8 mouse cellular contexts compared by ENCODE assay signal in genomic region chr9:40717182-40717874, GRCm38 (mm10). TPM values are rescaled to one million over a fixed set of nuclear protein-coding genes. Genes with fewer than 3 reads are reported as not detected.
DNase-seq lines count a peak whose midpoint lies in the region; ATAC-seq and TF ChIP-seq lines count a peak whose summit lies in the region.
"Had no signal": no experiment of that assay in that cellular context is flagged by ENCODE, and none has a peak within 500 bp of the region (broad histone marks: within the 10 kb centered on the region; RNA-seq: fewer than 3 reads in every experiment).

No protein-coding gene starts in this region.

- H3K9me3 ChIP-seq in ES-E14 (ENCODE audit: control insufficient read depth, insufficient read depth, low read depth, low read length): no peaks in the 10 kb centered on the region
- H3K9me3 ChIP-seq in heart, embryonic 14.5 days (ENCODE audit: control insufficient read depth, low read length): no peaks in the 10 kb centered on the region
- H3K9me3 ChIP-seq in forebrain, embryonic 14.5 days (replicated peaks; ENCODE audit: control insufficient read depth, low read length): no peaks in the 10 kb centered on the region

- no peaks in the 10 kb centered on the region for H3K36me3 ChIP-seq in ES-E14 (ENCODE audit: control insufficient read depth, insufficient read depth, low read length, poor library complexity, severe bottlenecking)
- H3K36me3 ChIP-seq in heart, embryonic 14.5 days (ENCODE audit: control insufficient read depth, insufficient read depth, low read length): no peaks in the 10 kb centered on the region
- no peaks in the 10 kb centered on the region for H3K36me3 ChIP-seq in thymus, adult 2 months (ENCODE audit: control insufficient read depth, insufficient read depth, low read length)
- no peaks in the 10 kb centered on the region for H3K36me3 ChIP-seq in forebrain, embryonic 14.5 days (ENCODE audit: control insufficient read depth, insufficient read depth, low read length)

- TF ChIP-seq CTCF in Patski (IDR thresholded peaks at IDR 0.05): no peak
- no peak for TF ChIP-seq CTCF in thymus, adult 2 months (IDR thresholded peaks at IDR 0.05; ENCODE audit: borderline replicate concordance, control insufficient read depth, extremely low read depth, insufficient read depth, low read length, poor library complexity)

- no peak for TF ChIP-seq POLR2A in thymus, adult 2 months (IDR thresholded peaks at IDR 0.05; ENCODE audit: control insufficient read depth, extremely low read depth, insufficient read depth, low read length, poor library complexity)

- CTCF ChIA-PET in Patski (lab: Charles Lee): interaction anchor here (1.5 kb wide), 1 partner anchor 33 kb away, joined by 3 read pairs; no protein-coding TSS in a partner anchor

- in situ Hi-C loops in ES-E14 (cut with MboI; ENCODE audit: low sequenced_read_pairs in 2 of 2, unreplicated experiment in 2 of 2): no loop called here
- in situ Hi-C loops in Patski (cut with MboI; ENCODE audit: low pct_unique_long_range_greater_than_20kb): no loop called here

- no peak overlapping the region for H3K4me3 ChIP-seq in ES-E14 (ENCODE audit: insufficient read depth in 1 of 2, low read depth in 1 of 2, low read length in 2 of 2, poor library complexity in 1 of 2, severe bottlenecking in 1 of 2)
- no peak overlapping the region for H3K4me3 ChIP-seq in heart, embryonic 14.5 days (ENCODE audit: control insufficient read depth in 1 of 2, insufficient read depth in 1 of 2, low read depth in 1 of 2, low read length in 2 of 2)
- H3K4me3 ChIP-seq in thymus, adult 2 months (ENCODE audit: control insufficient read depth, insufficient read depth, low read length): no peak overlapping the region
- no peak overlapping the region for H3K4me3 ChIP-seq in forebrain, embryonic 14.5 days (ENCODE audit: low read depth, low read length)
- H3K4me3 ChIP-seq: myocyte had no signal

- 58% methylated on average over 18 of the region's 18 CpGs for WGBS in heart, embryonic 14.5 days
- 68% methylated on average over 18 of the region's 18 CpGs for WGBS in thymus, adult 2 months
- 76% methylated on average over 18 of the region's 18 CpGs for WGBS in forebrain, embryonic 14.5 days

- no peak overlapping the region for H3K9ac ChIP-seq in ES-E14 (ENCODE audit: insufficient read depth, low read depth, low read length, poor library complexity, severe bottlenecking)
- H3K9ac ChIP-seq in heart, embryonic 14.5 days (ENCODE audit: low read length): no peak overlapping the region
- no peak overlapping the region for H3K9ac ChIP-seq in forebrain, embryonic 14.5 days (ENCODE audit: low read length)

- no peak overlapping the region for H3K27ac ChIP-seq in ES-E14 (ENCODE audit: insufficient read depth, low read depth, low read length, poor library complexity, severe bottlenecking)
- 0 out of 4 replicates have a peak overlapping the region, but pooled peaks of 1 of the 2 experiments have one; percentile 8 for H3K27ac ChIP-seq in heart, embryonic 14.5 days (replicated peaks in 1 of 2; ENCODE audit: control insufficient read depth in 1 of 2, insufficient read depth in 1 of 2, low read depth in 2 of 2, low read length in 2 of 2)
- H3K27ac ChIP-seq in thymus, adult 2 months (ENCODE audit: control insufficient read depth, insufficient read depth, low read length): no peak overlapping the region
- no peak overlapping the region for H3K27ac ChIP-seq in forebrain, embryonic 14.5 days (ENCODE audit: low read depth, low read length)

- peaks cover 2% of the 10 kb centered on the region for H3K27me3 ChIP-seq in Patski
- H3K27me3 ChIP-seq in heart, embryonic 14.5 days (ENCODE audit: control insufficient read depth, insufficient read depth, low read length): no peaks in the 10 kb centered on the region
- H3K27me3 ChIP-seq in thymus, adult 2 months (ENCODE audit: control insufficient read depth, insufficient read depth, low read length): no peaks in the 10 kb centered on the region
- no peaks in the 10 kb centered on the region for H3K27me3 ChIP-seq in forebrain, embryonic 14.5 days (replicated peaks; ENCODE audit: control insufficient read depth, insufficient read depth, low read length)

- H3K4me1 ChIP-seq in ES-E14 (ENCODE audit: control insufficient read depth in 2 of 2, insufficient read depth in 2 of 2, low read length in 2 of 2, poor library complexity in 1 of 2): no peaks in the 10 kb centered on the region
- peaks cover 2 to 3% of the 10 kb centered on the region in 2 experiments; a peak in 1 of 4 replicates for H3K4me1 ChIP-seq in heart, embryonic 14.5 days (ENCODE audit: control insufficient read depth in 2 of 2, insufficient read depth in 2 of 2, low read length in 2 of 2)
- no peaks in the 10 kb centered on the region for H3K4me1 ChIP-seq in thymus, adult 2 months (replicated peaks; ENCODE audit: control insufficient read depth, insufficient read depth, low read length)
- no peaks in the 10 kb centered on the region for H3K4me1 ChIP-seq in forebrain, embryonic 14.5 days (ENCODE audit: control insufficient read depth, insufficient read depth, low read length)

- peak; percentile 71 for ATAC-seq in Patski
- ATAC-seq in heart, embryonic 14.5 days (ENCODE audit: insufficient number of reproducible peaks, insufficient read depth, low FRiP score, low read depth): no peak
- no peak for ATAC-seq in forebrain, embryonic 14.5 days

- DNase-seq in ES-E14 (ENCODE audit: low read depth, low spot score) (no peak), Patski (ENCODE audit: low read depth, low spot score) (no peak)
- DNase-seq in layer of hippocampus, adult 8-10 months (ENCODE audit: low spot score in 2 of 2): peak; percentile 12 to 49
- no peak for DNase-seq in thymus, adult 2 months
- DNase-seq in forebrain, embryonic 14.5 days (ENCODE audit: low spot score): no peak
- no peak for DNase-seq in Muller cell, postnatal 12 days (ENCODE audit: inconsistent ontology term)

- POLR2A ChIA-PET in Patski (lab: Charles Lee): interaction anchor here (0.7 kb wide), 2 partner anchors 22 to 53 kb away, joined by 5 to 6 read pairs; no protein-coding TSS in a partner anchor

- H3K4me2 ChIP-seq in heart, embryonic 14.5 days (ENCODE audit: low read length): peak overlapping the region; percentile 25; the same call in 1 of the 2 replicates
- no peak overlapping the region for H3K4me2 ChIP-seq in forebrain, embryonic 14.5 days (ENCODE audit: low read length)

TF ChIP-seq in ES-E14, 5 proteins besides CTCF, POLR2A, EP300 and RAD21:
- TF ChIP-seq ZC3H11A (IDR thresholded peaks at IDR 0.05; ENCODE audit: borderline replicate concordance, low read depth, low read length) (no peak), HCFC1 (IDR thresholded peaks at IDR 0.05; ENCODE audit: borderline replicate concordance, insufficient read depth, low read length) (no peak), ZNF384 (IDR thresholded peaks at IDR 0.05; ENCODE audit: low read depth, low read length) (0 out of 2 replicates have a peak, but pooled peaks have one; percentile 39), MAFK (IDR thresholded peaks at IDR 0.05; ENCODE audit: insufficient read depth, low read depth, low read length) (no peak), CHD2 (IDR thresholded peaks at IDR 0.05; ENCODE audit: low read depth, low read length) (no peak)
TF ChIP-seq in ES-E14: peak in this region for 1.

RNA-seq across cellular contexts. Expression of gene Clmp, which starts 31.6 kb away (rescaled TPM):
- 1.7 and 2.3 TPM in 2 replicates for total RNA-seq in ES-E14 (2012; rRNA removed)
- polyA plus RNA-seq in Patski (2021): 0.06 TPM
- 8.9 and 13.4 TPM in 2 replicates for polyA plus RNA-seq in heart, embryonic 14.5 days (2014; fragmentation: Nextera tagmentation; extraction: Ambion mirVana)
- total RNA-seq in layer of hippocampus, adult 8-10 months (2022): 10 to 100 TPM; 24.3 to 28.4 (median 26.3) TPM
- 1.1 and 2.3 TPM in 2 replicates for polyA plus RNA-seq in thymus, adult 2 months (2012; rRNA removed)
- polyA plus RNA-seq in forebrain, embryonic 14.5 days (2014; fragmentation: Nextera tagmentation; extraction: Ambion mirVana): 45.6 and 51.6 TPM in 2 replicates

RNA-seq across cellular contexts. Expression of gene Gm21915, which starts 46.9 kb away (rescaled TPM):
- 0.71 TPM in 1 of 2 replicates, not detected in the other for total RNA-seq in ES-E14 (2012; rRNA removed)
- polyA plus RNA-seq in Patski (2021): not detected
- polyA plus RNA-seq in heart, embryonic 14.5 days (2014; fragmentation: Nextera tagmentation; extraction: Ambion mirVana): not detected in 2 replicates
- not detected for total RNA-seq in layer of hippocampus, adult 8-10 months (2022)
- polyA plus RNA-seq in thymus, adult 2 months (2012; rRNA removed): not detected in 2 replicates
- not detected in 2 replicates for polyA plus RNA-seq in forebrain, embryonic 14.5 days (2014; fragmentation: Nextera tagmentation; extraction: Ambion mirVana)
- polyA plus RNA-seq: myocyte had no signal

Comparison
In these comparisons a context has a peak if more than half of its experiments do, and no peak if none do; other contexts are left out.
1. DNase-seq: peak in layer of hippocampus, adult 8-10 months (2 of 2); none in ES-E14 (single experiment), Patski (single experiment), thymus, adult 2 months (single experiment), forebrain, embryonic 14.5 days (single experiment) and Muller cell, postnatal 12 days (single experiment).